Mouse (Mus musculus) heart, adult 10 weeks (tissue): Measurements from ENCODE around the gene Gm13697. TPM values are rescaled to one million over a fixed set of nuclear protein-coding genes. Genes with fewer than 3 reads are reported as not detected.

ENCODE experiments used
- polyA plus RNA-seq: library from polyadenylated mRNA; stranded (reverse); fragments of 350-450 nt; fragmentation: Illumina TruSeq; extraction: RNeasy Lipid Tissue Mini Kit (QIAGEN cat#74804); gene quantifications from one replicate; pipeline ENCODE4 v1.2.3, GENCODE M21; 2014; ENCODE audit warnings: low read depth, low replicate concordance

The Gm13697 gene
- polyA plus RNA-seq = not detected

DNA sequence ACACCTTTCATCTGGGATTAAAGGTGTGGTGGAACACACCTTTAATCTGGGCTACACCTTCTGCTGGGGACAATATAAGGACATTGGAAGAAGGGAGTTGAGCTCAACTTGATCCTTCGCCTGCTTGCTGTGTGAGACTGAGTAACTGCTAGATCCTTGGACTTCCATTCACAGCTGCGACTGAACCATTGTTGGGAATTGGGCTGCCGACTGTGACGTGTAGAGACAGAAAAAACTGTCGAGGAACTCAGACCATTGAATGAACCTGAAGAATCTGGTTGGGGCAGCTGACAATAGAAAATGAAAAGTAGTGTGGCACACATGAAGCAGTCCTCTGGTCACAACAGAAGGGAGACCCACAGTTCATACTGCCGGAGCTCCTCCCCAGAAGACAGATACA lies at the start of gene Gm13697:
Gene Gm13697 (plus strand): TSS at position 301 of the 400 bp plus-strand sequence.

DNA sequence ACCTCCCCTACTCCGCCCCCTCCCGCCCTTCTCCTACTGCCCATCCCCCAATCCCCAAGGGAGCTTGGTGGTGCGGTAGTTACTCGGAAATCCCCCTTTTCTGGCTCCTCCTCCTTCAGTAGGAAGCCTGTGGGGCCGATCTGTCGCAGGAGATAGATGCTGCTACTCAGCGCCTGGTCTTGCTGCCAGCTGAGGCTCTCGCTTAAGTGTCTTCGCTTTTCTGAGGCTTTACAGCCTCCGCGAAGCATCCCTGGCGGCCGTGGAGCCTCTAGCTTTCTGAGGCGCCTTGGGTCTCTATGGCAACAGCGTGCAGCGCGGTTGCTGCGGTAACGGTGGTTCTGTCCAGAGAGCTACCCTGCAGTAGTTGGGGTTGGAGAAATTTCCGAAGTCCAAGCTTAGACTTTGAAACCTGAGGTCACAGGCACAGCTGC lies 43.6 kb upstream of the Gm13697 start, which contains the start of gene Zswim2:
Gene Zswim2 (minus strand): TSS at position 298 of the 431 bp plus-strand sequence.

DNA sequence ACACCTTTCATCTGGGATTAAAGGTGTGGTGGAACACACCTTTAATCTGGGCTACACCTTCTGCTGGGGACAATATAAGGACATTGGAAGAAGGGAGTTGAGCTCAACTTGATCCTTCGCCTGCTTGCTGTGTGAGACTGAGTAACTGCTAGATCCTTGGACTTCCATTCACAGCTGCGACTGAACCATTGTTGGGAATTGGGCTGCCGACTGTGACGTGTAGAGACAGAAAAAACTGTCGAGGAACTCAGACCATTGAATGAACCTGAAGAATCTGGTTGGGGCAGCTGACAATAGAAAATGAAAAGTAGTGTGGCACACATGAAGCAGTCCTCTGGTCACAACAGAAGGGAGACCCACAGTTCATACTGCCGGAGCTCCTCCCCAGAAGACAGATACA lies 29.1 kb upstream of the Gm13697 start, which contains the start of gene Gm13698:
Gene Gm13698 (plus strand): TSS at position 301 of the 400 bp plus-strand sequence.

DNA sequence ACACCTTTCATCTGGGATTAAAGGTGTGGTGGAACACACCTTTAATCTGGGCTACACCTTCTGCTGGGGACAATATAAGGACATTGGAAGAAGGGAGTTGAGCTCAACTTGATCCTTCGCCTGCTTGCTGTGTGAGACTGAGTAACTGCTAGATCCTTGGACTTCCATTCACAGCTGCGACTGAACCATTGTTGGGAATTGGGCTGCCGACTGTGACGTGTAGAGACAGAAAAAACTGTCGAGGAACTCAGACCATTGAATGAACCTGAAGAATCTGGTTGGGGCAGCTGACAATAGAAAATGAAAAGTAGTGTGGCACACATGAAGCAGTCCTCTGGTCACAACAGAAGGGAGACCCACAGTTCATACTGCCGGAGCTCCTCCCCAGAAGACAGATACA lies 23.3 kb upstream of the Gm13697 start, which contains the start of gene Gm13693:
Gene Gm13693 (plus strand): TSS at position 301 of the 400 bp plus-strand sequence.

DNA sequence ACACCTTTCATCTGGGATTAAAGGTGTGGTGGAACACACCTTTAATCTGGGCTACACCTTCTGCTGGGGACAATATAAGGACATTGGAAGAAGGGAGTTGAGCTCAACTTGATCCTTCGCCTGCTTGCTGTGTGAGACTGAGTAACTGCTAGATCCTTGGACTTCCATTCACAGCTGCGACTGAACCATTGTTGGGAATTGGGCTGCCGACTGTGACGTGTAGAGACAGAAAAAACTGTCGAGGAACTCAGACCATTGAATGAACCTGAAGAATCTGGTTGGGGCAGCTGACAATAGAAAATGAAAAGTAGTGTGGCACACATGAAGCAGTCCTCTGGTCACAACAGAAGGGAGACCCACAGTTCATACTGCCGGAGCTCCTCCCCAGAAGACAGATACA lies 17.5 kb upstream of the Gm13697 start, which contains the start of gene Gm13695:
Gene Gm13695 (plus strand): TSS at position 301 of the 400 bp plus-strand sequence.

DNA sequence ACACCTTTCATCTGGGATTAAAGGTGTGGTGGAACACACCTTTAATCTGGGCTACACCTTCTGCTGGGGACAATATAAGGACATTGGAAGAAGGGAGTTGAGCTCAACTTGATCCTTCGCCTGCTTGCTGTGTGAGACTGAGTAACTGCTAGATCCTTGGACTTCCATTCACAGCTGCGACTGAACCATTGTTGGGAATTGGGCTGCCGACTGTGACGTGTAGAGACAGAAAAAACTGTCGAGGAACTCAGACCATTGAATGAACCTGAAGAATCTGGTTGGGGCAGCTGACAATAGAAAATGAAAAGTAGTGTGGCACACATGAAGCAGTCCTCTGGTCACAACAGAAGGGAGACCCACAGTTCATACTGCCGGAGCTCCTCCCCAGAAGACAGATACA lies 11.7 kb upstream of the Gm13697 start, which contains the start of gene Gm13696:
Gene Gm13696 (plus strand): TSS at position 301 of the 400 bp plus-strand sequence.

DNA sequence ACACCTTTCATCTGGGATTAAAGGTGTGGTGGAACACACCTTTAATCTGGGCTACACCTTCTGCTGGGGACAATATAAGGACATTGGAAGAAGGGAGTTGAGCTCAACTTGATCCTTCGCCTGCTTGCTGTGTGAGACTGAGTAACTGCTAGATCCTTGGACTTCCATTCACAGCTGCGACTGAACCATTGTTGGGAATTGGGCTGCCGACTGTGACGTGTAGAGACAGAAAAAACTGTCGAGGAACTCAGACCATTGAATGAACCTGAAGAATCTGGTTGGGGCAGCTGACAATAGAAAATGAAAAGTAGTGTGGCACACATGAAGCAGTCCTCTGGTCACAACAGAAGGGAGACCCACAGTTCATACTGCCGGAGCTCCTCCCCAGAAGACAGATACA lies 5.9 kb upstream of the Gm13697 start, which contains the start of gene Gm13694:
Gene Gm13694 (plus strand): TSS at position 301 of the 400 bp plus-strand sequence.

DNA sequence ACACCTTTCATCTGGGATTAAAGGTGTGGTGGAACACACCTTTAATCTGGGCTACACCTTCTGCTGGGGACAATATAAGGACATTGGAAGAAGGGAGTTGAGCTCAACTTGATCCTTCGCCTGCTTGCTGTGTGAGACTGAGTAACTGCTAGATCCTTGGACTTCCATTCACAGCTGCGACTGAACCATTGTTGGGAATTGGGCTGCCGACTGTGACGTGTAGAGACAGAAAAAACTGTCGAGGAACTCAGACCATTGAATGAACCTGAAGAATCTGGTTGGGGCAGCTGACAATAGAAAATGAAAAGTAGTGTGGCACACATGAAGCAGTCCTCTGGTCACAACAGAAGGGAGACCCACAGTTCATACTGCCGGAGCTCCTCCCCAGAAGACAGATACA lies 5.7 kb downstream of the Gm13697 start, which contains the start of gene Gm13691:
Gene Gm13691 (plus strand): TSS at position 301 of the 400 bp plus-strand sequence.

Other genes starting within 250 kb of the Gm13697 start
- gene Fam171b, start 172.1 kb upstream of the Gm13697 start, polyA plus RNA-seq = 0.55 TPM
- not detected for gene Zswim2, start 43.5 kb upstream of the Gm13697 start, polyA plus RNA-seq
- not detected for gene Gm13698, start 29.1 kb upstream of the Gm13697 start, polyA plus RNA-seq
- not detected for gene Gm13693, start 23.2 kb upstream of the Gm13697 start, polyA plus RNA-seq
- not detected for gene Gm13695, start 17.4 kb upstream of the Gm13697 start, polyA plus RNA-seq
- not detected for gene Gm13696, start 11.6 kb upstream of the Gm13697 start, polyA plus RNA-seq
- gene Gm13694, start 5.8 kb upstream of the Gm13697 start, polyA plus RNA-seq = not detected
- not detected for gene Gm13691, start 5.8 kb downstream of the Gm13697 start, polyA plus RNA-seq